Mouse (Mus musculus) yolk sac, embryonic 10.5 days (tissue): ENCODE measurements around the gene Heatr4.

ENCODE experiments used
- DNase-seq: peaks from one replicate; pipeline ENCODE4 v3.0.0-alpha.2; 2017; ENCODE audit warnings: low spot score

Heatr4 gene

GRCm38 (mm10) chr12:83998341-83999107 lies 13.9 kb upstream of the Heatr4 start:
- no peak for DNase-seq

- DNase-seq = no peak
Observed at GRCm38 (mm10) chr12:83997221-83997620, 12.6 kb upstream of the Heatr4 start.

GRCm38 (mm10) chr12:83989378-83989777 lies 4.7 kb upstream of the Heatr4 start:
- DNase-seq = no peak

GRCm38 (mm10) chr12:83988483-83988882 lies 3.8 kb upstream of the Heatr4 start:
- DNase-seq = no peak

- peak; percentile 84 for DNase-seq
Observed at GRCm38 (mm10) chr12:83987583-83988441, 3.2 kb upstream of the Heatr4 start, which contains the start of gene Acot2. Gene Acot2 (plus strand): TSS chr12:83987861.

GRCm38 (mm10) chr12:83987242-83987582 lies 2.6 kb upstream of the Heatr4 start:
- no peak for DNase-seq

GRCm38 (mm10) chr12:83981615-83982014 lies 3.0 kb downstream of the Heatr4 start:
- DNase-seq = no peak

GRCm38 (mm10) chr12:83978862-83979261 lies 5.8 kb downstream of the Heatr4 start:
- no peak for DNase-seq

- peak; percentile 55 for DNase-seq
Observed at GRCm38 (mm10) chr12:83972117-83972516, 12.5 kb downstream of the Heatr4 start.

- no peak for DNase-seq
Observed at GRCm38 (mm10) chr12:83965235-83965634, 19.4 kb downstream of the Heatr4 start.

- no peak for DNase-seq
Observed at GRCm38 (mm10) chr12:83958278-83958677, 26.4 kb downstream of the Heatr4 start.

- DNase-seq = no peak
Observed at GRCm38 (mm10) chr12:83951711-83952575, 32.7 kb downstream of the Heatr4 start.

- peak; percentile 57 for DNase-seq
Observed at GRCm38 (mm10) chr12:83950840-83951701, 33.6 kb downstream of the Heatr4 start.

- peak; percentile 87 for DNase-seq
Observed at GRCm38 (mm10) chr12:83950493-83950839, 34.2 kb downstream of the Heatr4 start, which contains the start of gene Riox1. Gene Riox1 (plus strand): TSS chr12:83950608.

- no peak for DNase-seq
Observed at GRCm38 (mm10) chr12:83949776-83950492, 34.7 kb downstream of the Heatr4 start.

GRCm38 (mm10) chr12:83949043-83949442 lies 35.6 kb downstream of the Heatr4 start:
- DNase-seq = no peak

GRCm38 (mm10) chr12:83947260-83947811 lies 37.3 kb downstream of the Heatr4 start:
- DNase-seq = no peak

- DNase-seq = no peak
Observed at GRCm38 (mm10) chr12:83941938-83942337, 42.7 kb downstream of the Heatr4 start.

- DNase-seq = no peak
Observed at GRCm38 (mm10) chr12:83940031-83940430, 44.6 kb downstream of the Heatr4 start.

GRCm38 (mm10) chr12:83939332-83939731 lies 45.3 kb downstream of the Heatr4 start:
- DNase-seq = no peak
